Mouse (Mus musculus) megakaryocyte, embryonic 14.5 days (primary cell): ENCODE results near the gene Ankrd52.

Experiments
- FLI1 ChIP-seq: IDR thresholded peaks from 2 replicates; pipeline ENCODE4 v1.6.1; 2012; ENCODE audit warnings: low read length, inconsistent platforms, mixed read lengths
- GATA1 ChIP-seq: IDR thresholded peaks from 3 replicates; pipeline ENCODE4 v1.6.1; 2012; ENCODE audit warnings: mixed read lengths, low read length, inconsistent platforms, borderline replicate concordance

DNA sequence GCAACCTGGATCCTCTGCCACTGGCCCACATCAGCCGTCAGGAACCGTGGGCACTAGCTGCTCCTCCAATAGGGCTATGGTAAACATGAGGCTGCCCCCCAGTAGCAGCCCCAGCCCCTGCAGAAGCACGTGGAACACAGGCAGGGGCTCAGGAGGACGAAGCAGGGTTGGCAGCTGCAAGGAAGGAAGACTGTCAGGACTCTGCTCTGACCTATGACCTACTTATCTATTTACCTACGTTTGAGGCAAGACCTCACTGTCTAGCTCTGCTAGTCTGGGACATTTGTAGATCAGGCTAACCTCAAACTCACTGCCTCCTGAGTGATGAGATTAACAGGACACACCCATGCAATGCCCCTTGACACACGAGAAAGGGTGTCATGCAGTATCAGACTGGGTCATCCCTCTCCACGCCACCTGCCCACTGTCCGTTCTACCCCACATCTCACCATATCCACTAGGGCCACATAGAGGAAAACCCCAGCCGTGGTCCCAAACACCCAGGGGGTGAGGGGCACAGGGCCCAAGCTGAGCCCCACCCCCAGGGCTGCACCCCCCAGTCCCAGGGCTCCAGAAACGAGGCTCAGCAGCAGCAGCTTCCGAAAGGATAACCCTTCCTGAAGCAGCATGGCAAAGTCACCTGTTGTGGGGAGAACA, 19.2 kb downstream of the Ankrd52 start:
- TF ChIP-seq GATA1 (no peak), FLI1 (no peak)
